Mouse (Mus musculus) small intestine, adult 2 months (tissue): ENCODE data around the gene Esrra.

Experiments
- CTCF ChIP-seq: fragments of 200-500 bp; IDR thresholded peaks from 2 replicates; pipeline ENCODE4 v1.5.1; 2012; ENCODE audit warnings: low read depth, mild to moderate bottlenecking, control low read depth, inconsistent platforms, low read length, moderate library complexity, mixed read lengths; ENCODE audit not compliant: insufficient replicate concordance, insufficient read length; ENCODE audit errors: extremely low read depth
- POLR2A ChIP-seq: fragments of 200-500 bp; IDR thresholded peaks from 2 replicates; pipeline ENCODE4 v1.6.1; 2012; ENCODE audit warnings: low read depth, mild to moderate bottlenecking, control low read depth, inconsistent platforms, low read length, moderate library complexity

- TF ChIP-seq POLR2A: no peak
- no peak for TF ChIP-seq CTCF
Observed at GRCm38 (mm10) chr19:6912205-6912970, 9.2 kb downstream of the Esrra start.
